Mouse (Mus musculus) central nervous system, embryonic 18 days (tissue): ENCODE data around the gene Tjap1. TPM values are rescaled to one million over a fixed set of nuclear protein-coding genes. Genes with fewer than 3 reads are reported as not detected.

ENCODE experiments used
- polyA plus RNA-seq: library from polyadenylated mRNA; depleted of rRNA; stranded (reverse); fragments of >200 nt; gene quantifications from 2 replicates; pipeline ENCODE4 v1.2.3, GENCODE M21; 2012; rRNA removed

The Tjap1 gene
- 42.6 and 47.1 TPM in 2 replicates for polyA plus RNA-seq

DNA sequence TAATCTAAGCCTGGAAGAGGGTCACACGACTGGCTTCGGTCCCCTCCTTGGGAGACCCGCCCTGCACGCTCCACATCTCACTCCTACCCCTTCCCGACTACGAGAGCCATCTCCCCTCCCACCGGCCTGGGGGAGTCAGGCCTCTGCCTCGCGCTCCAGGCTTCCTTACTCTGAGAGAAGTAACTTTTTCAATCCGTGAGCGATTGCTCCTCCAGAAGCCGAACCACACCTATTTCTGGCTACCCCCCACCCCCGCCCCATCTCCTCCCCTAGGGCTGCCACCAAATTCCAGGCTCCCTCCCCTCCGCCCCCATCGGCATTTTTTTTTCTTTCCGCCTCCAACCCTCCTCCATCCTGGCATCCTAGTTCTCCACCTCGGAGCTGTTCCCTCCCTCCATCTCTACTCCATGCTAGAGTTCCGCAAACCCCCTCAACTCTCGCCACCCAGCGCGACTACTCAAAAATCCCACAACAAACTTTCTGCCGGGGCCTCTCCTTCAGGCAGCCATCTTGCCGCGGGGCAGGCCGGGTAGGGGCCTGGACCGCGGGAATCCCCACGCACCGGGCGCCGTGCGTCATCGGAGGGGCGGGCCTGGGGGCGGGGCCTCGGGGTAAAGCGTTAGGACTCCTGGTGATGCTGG lies at the start of gene Tjap1:
Tjap1 (minus strand) TSS at position 544 of the 641 bp plus-strand sequence.

DNA sequence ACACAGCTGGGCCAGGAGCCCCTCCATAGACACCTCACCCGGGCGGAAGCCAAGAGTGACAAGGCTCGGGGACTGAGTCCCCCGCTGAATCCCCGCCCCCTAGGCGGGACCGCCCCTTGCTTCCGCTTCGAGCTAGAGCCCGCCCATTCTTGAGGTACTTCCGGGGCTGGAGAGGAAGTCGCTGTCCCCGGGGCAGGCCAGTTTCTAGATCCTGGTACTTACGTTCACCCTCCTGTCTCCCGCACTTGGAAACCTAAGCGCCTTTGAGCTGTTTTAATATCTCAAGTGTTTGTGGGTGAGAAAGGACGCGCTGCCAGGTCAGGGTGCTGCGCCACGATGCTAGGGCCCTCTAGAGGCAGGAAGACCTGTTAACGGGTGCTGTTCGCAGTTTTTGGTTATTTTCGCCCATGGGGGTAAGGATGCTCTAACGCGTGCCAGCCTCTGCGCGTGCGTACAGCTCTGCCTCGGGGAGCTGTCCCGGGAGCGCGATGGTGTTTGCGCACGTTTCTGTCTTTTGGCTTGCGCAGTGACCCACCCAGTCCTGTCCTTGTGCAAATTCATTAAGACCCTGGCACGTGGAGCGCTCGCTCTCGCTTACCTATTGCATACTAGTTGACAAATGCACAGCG lies 45.2 kb upstream of the Tjap1 start, which contains the start of gene Abcc10:
Abcc10 (minus strand) TSS at position 447 of the 629 bp plus-strand sequence.

DNA sequence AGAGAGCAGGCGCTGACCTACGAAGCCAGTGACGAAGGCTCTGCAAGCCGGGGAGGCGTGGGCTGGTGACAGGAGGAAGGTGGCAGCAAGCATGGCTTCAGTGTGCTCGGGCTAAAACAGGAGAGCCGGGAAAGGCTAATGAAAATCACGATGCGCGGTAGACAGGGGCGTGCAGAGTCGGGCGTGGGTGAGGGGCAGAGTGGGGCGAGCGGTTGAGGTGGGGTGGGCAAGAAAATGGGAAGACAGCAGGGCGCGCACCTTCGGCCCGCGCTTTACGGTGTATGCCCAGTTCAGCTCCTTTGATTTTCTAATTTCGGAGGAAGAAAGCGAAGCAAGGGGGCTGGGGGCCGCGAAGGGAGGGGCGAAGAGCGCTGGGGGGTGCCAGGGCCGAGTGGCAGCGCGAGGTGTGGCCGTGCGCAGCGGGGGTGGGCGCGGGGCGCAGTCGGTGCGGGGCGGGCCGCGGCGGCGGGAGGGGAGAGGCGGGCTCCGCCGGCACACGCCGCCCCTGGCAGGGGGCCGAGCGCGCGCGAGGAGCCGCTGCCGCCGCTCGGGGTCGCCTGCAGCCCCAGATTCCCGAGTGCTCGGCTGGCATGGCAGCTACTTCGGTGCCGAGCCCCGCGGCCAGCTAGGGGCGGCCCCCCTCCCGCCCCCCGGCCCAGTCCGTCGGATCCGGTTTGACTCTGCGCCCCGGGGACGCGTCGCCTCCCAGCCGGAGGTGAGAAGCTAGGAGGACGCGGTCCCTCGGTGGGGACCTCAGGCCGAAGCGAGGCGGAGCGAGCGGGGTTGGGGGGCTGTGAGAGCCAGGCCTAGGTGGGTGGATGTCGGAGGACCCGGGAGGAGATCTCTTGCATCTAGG lies 14.8 kb upstream of the Tjap1 start, which contains the start of gene Dlk2:
Dlk2 (plus strand) TSS at position 58 of the 856 bp plus-strand sequence.

DNA sequence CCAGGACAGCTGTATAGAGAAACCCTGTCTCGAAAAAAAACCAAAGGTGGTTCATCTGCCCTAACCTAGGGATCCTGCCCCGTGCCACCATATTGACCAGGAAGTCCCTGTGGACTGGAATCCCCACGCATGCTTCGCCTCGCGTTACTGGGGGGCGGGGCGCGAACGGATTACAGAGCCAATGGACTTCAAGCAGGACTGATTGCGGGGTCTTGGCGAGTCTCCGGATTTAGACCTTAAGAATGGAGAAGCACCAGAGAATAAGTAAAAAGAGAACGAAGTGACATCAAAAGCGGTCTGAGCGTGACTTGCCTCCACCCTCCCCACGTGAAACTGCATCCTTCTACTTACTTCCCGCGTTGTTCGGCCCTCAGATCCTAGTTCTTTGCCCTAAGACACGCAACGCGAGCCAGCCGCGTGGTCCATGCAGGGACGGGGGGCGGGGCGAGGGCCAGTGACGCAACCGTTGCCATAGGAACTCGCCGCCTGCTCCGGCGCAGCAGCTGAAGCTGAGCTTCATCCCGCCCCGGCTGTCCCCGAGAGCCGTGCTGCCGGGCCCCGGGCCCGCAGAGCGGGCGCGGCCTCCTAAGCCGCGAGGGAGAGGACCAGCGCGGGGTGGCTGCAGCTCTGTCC lies 29.3 kb downstream of the Tjap1 start, which contains the start of gene Lrrc73:
Lrrc73 (plus strand) TSS at position 80 of the 633 bp plus-strand sequence.

DNA sequence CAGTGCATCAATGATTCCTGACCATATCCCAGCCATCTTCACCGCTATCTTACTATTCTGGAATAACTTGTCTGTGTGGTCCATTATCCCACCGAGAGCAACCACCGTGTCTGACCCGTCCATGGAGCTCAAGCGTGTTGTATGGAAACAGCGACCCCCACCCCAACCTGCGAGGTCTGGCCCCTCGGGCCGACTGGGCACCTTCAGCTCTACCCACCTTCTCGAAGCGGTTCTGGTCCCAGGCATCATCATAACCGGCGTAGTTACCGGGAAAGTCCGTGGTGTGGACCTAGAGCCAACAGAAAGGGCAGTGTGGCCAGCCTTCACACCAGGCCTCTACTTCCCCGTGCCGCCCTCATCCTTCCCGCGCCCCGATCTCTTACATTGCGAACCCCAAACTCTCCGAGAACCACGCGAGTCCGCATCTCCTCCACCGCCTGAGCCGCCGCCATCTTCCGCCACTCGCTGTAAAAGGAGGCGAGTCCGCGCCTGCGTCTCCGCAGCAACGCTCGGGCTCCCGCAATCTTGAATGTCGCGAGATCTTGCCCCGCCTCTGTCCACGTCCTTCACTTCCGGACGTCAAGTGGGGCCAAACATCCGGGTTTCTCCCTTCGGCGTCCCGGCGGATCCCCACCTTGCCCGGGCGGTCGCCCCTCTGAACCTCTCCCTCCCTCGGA lies 35.2 kb downstream of the Tjap1 start, which contains the start of the genes Polr1c and Yipf3:
Polr1c (minus strand) TSS at position 543 of the 677 bp plus-strand sequence.
Yipf3 (plus strand) TSS at position 569 of the 677 bp plus-strand sequence.

Other genes with a start within 250 kb of the Tjap1 start
- gene Mrps18a, start 172.0 kb downstream of the Tjap1 start, polyA plus RNA-seq = 90.2 and 93.1 TPM in 2 replicates
- gene Rsph9, start 138.8 kb downstream of the Tjap1 start, polyA plus RNA-seq = 67.7 and 69.6 TPM in 2 replicates
- 21.1 and 23.4 TPM in 2 replicates for gene Mad2l1bp, start 129.5 kb downstream of the Tjap1 start, polyA plus RNA-seq
- gene Gtpbp2, start 122.0 kb downstream of the Tjap1 start, polyA plus RNA-seq = 198 and 200 TPM in 2 replicates
- 9.1 and 9.4 TPM in 2 replicates for gene Polh, start 80.4 kb downstream of the Tjap1 start, polyA plus RNA-seq
- 45.4 and 48.5 TPM in 2 replicates for gene Xpo5, start 80.2 kb downstream of the Tjap1 start, polyA plus RNA-seq
- gene Polr1c, start 35.0 kb downstream of the Tjap1 start, polyA plus RNA-seq = 108 and 110 TPM in 2 replicates
- gene Yipf3, start 34.9 kb downstream of the Tjap1 start, polyA plus RNA-seq = 59.5 and 62.7 TPM in 2 replicates
- gene Lrrc73, start 29.5 kb downstream of the Tjap1 start, polyA plus RNA-seq = 56.8 and 63.4 TPM in 2 replicates
- gene Dlk2, start 14.4 kb upstream of the Tjap1 start, polyA plus RNA-seq = 153 and 156 TPM in 2 replicates
- 11.9 and 12.2 TPM in 2 replicates for gene Abcc10, start 45.3 kb upstream of the Tjap1 start, polyA plus RNA-seq
- 37.3 and 42.2 TPM in 2 replicates for gene Zfp318, start 100.7 kb upstream of the Tjap1 start, polyA plus RNA-seq
- gene Crip3, start 145.9 kb upstream of the Tjap1 start, polyA plus RNA-seq = 12.4 and 16.1 TPM in 2 replicates
- gene Slc22a7, start 155.4 kb upstream of the Tjap1 start, polyA plus RNA-seq = 0.11 and 0.14 TPM in 2 replicates
- 19.9 and 24.9 TPM in 2 replicates for gene Ttbk1, start 204.6 kb upstream of the Tjap1 start, polyA plus RNA-seq
- 11.2 and 13.1 TPM in 2 replicates for gene Dnph1, start 213.7 kb upstream of the Tjap1 start, polyA plus RNA-seq